Comparison of ENCODE assay signal across 18 mouse cellular contexts in genomic region chr10:102762378-102762777, GRCm38 (mm10).
"Had no signal": no experiment of that assay in that cellular context is flagged by ENCODE, and none has a peak within 500 bp of the region (broad histone marks: within the 10 kb centered on the region; RNA-seq: fewer than 3 reads in every experiment).

No protein-coding gene starts in this region.

- H3K4me2 ChIP-seq: midbrain, embryonic 13.5 days; neural tube, embryonic 13.5 days had no signal

- H3K9ac ChIP-seq: midbrain, embryonic 13.5 days; neural tube, embryonic 13.5 days had no signal

- H3K9me3 ChIP-seq: midbrain, embryonic 13.5 days; neural tube, embryonic 13.5 days had no signal

- H3K4me3 ChIP-seq: midbrain, embryonic 13.5 days; myocyte; neural tube, embryonic 13.5 days had no signal

- H3K27ac ChIP-seq: midbrain, embryonic 13.5 days; neural tube, embryonic 13.5 days; stomach, postnatal 0 days had no signal

- DNase-seq: kidney, adult 11 months; kidney, adult 8-10 months; kidney, postnatal 14 days; kidney, postnatal 4 days; lung, adult 2 months; lung, postnatal 14 days; lung, postnatal 4 days; right cerebral cortex, adult 18-20 months; right cerebral cortex, postnatal 14 days; right cerebral cortex, postnatal 4 days; thymus, adult 2 months; thymus, postnatal 14 days; thymus, postnatal 4 days had no signal

- H3K36me3 ChIP-seq: midbrain, embryonic 13.5 days; neural tube, embryonic 13.5 days had no signal

- H3K4me1 ChIP-seq: midbrain, embryonic 13.5 days; neural tube, embryonic 13.5 days had no signal

- H3K27me3 ChIP-seq: midbrain, embryonic 13.5 days; neural tube, embryonic 13.5 days had no signal

- ATAC-seq: midbrain, embryonic 13.5 days; midbrain, embryonic 16.5 days had no signal
